ENCODE assay signal across 19 mouse cellular contexts in the genomic region with DNA sequence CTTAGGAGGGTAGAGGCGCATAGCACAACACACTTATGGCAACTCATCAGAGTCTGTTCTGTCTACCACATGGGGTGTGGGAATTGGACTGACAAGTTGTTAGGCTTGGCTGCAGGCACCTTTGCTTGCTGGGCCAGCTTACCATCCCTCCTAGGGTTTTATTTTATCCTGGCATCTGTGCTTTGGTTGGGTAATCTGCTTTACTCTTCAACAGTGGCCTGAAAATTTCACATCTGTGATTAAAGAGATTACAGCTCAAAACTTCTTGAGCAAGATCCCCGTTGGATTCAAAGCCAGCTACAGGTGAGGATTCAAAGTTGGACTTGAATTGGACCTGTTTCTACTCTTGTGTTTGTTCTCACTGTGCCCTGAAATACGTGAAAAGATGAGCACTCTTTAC.
"Had no signal": no experiment of that assay in that cellular context is flagged by ENCODE, and none has a peak within 500 bp of the region (broad histone marks: within the 10 kb centered on the region; RNA-seq: fewer than 3 reads in every experiment).

No protein-coding gene starts in this region.

- H3K36me3 ChIP-seq: liver, embryonic 15.5 days; lung, embryonic 15.5 days; midbrain, embryonic 13.5 days; midbrain, embryonic 15.5 days; neural tube, embryonic 12.5 days; stomach, embryonic 15.5 days had no signal

- H3K9me3 ChIP-seq: liver, embryonic 15.5 days; lung, embryonic 15.5 days; megakaryocyte, embryonic 14.5 days; midbrain, embryonic 15.5 days; neural tube, embryonic 12.5 days; stomach, embryonic 15.5 days had no signal

- H3K27me3 ChIP-seq: liver, embryonic 15.5 days; lung, embryonic 15.5 days; midbrain, embryonic 13.5 days; midbrain, embryonic 15.5 days; neural tube, embryonic 12.5 days; stomach, embryonic 15.5 days had no signal

- H3K4me2 ChIP-seq: liver, embryonic 15.5 days; lung, embryonic 15.5 days; midbrain, embryonic 11.5 days; midbrain, embryonic 15.5 days; neural tube, embryonic 12.5 days; stomach, embryonic 15.5 days had no signal

- DNase-seq: lung, adult 2 months; lung, postnatal 14 days; lung, postnatal 36 days; right cerebral cortex, postnatal 14 days; thymus, adult 2 months; thymus, postnatal 25 days; thymus, postnatal 4 days had no signal

- H3K4me3 ChIP-seq: liver, embryonic 15.5 days; lung, embryonic 15.5 days; megakaryocyte, embryonic 14.5 days; midbrain, embryonic 13.5 days; midbrain, embryonic 15.5 days; neural tube, embryonic 12.5 days; stomach, embryonic 15.5 days had no signal

- H3K27ac ChIP-seq: liver, embryonic 15.5 days; lung, embryonic 15.5 days; macrophage; neural tube, embryonic 12.5 days; stomach, embryonic 15.5 days; stomach, postnatal 0 days had no signal

- H3K9ac ChIP-seq: liver, embryonic 15.5 days; liver, postnatal 0 days; lung, embryonic 15.5 days; midbrain, embryonic 13.5 days; midbrain, embryonic 15.5 days; neural tube, embryonic 12.5 days; stomach, embryonic 15.5 days had no signal

- ATAC-seq: lung, postnatal 0 days; midbrain, embryonic 15.5 days had no signal

- H3K4me1 ChIP-seq: liver, embryonic 15.5 days; lung, embryonic 15.5 days; megakaryocyte, embryonic 14.5 days; neural tube, embryonic 12.5 days; stomach, embryonic 15.5 days had no signal
